Mouse (Mus musculus): ENCODE results near the gene Cavin4.

Cavin4 gene

DNA sequence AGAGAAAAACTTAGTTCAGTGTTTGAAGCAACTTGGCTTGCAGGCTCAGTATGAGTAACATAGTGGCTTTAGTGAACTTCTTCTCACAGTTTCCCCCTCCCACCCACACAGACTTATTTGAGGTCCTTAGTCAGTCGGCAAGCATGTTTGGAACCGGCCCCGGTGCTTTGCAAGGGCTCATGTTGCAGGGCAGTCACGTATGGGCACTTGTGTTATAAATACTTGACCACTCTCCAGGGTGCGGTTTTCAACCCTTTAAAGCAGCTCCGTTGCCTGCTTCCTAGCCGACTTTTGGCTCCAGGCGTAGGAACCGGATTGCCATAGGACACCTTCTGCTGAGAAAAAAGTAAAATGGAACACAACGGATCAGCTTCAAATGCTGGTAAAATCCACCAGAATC, at the start of gene Cavin4:
Cavin4 (plus strand) TSS at position 244 of the 400 bp plus-strand sequence.
- DNase-seq = no peak

DNA sequence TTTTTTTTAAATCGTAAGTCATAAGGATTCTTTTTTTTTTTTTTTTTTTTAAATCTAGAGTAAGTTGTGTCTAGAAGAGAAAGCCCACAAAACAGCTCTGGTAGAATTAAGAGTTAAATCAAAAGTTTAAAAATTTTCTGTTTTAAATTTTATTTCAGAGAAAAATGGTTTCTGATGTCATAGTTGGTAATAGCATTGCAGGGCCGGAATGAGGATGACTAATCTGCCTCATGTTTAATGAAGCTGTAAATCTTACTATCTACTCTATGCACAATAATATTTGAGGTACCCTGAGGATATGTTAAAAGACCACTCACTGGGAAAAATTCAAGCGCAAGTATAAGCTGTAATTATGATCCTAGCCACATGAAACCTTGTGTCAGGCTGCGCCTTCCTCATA, 47.8 kb upstream of the Cavin4 start:
- DNase-seq = no peak

DNA sequence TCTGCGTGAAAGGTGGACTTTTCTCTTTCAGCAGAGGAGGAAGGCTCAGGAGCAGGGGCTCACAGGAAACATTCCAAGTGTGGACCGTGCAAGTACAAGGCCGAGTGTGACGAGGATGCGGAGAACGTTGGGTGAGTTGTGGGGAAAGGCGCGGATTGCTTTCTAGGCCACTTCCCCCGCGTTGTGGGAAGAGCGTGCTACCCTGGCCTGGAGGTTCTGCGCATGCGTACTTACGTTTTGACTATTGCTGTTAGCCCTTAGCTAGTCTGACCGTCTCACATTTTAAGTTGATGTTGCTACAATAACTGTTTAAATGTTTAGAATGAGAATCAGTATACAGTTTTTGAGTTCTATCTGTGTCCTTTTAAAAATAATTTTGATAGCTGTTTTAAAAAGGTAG, 46.1 kb upstream of the Cavin4 start:
- no peak for DNase-seq

DNA sequence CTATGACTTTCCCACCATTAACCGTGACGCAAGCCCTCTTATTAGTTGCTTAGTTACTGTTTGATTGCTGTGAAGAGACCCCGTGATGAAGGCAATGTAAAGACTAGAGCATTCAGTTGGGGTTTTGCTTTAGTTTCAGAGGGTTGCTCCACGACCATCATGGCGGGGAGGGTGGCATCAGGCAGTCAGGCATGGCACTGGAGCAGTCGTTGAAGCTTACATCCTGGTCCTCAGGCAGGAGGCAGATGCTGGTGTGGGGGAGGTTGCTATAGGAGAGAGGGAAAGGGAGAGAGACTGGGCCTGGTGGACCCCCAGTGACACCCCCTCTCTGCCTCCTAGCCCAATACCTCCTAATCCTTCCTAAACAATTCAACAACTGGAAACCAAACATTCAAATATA, 43.2 kb upstream of the Cavin4 start:
- DNase-seq = no peak

DNA sequence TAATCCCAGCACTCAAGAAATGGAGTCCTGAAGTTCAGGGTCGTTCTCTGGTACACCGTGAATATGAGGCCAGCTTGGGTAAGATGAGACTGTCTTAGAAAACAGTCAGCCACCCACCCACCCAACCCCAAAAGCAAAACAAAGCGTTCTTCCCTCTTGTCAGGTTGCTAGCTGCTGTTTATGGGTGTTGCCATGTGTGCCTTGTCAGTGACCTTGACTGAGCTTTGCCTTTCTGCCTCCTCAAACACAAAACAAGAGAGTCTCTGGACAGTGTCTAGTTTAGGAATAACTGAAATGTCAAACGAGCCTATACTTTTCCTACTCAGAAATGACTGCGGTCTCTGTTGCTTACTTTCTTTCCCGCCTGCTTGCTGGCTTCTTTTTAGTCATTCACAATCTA, 41.1 kb upstream of the Cavin4 start:
- DNase-seq = no peak

DNA sequence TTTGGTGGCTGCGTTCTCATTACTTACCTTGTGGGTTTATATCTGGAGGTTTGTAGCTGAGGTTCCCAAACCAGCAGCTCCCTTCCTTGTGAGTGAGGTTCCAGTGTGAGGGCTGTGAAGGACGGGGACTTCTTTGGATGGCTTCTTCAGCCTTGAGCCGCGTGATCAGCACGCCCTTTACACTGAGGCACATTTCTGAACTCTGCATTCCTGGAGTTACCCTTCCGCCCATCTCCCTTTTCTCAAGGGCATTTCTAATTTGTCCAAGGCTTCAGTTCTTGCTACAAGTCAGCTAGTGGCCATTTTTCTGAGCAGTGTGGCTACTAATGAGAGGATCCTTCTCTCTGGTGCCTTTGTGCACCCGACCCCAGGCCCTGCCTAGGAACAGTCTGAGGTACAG, 40.4 kb upstream of the Cavin4 start:
- no peak for DNase-seq

DNA sequence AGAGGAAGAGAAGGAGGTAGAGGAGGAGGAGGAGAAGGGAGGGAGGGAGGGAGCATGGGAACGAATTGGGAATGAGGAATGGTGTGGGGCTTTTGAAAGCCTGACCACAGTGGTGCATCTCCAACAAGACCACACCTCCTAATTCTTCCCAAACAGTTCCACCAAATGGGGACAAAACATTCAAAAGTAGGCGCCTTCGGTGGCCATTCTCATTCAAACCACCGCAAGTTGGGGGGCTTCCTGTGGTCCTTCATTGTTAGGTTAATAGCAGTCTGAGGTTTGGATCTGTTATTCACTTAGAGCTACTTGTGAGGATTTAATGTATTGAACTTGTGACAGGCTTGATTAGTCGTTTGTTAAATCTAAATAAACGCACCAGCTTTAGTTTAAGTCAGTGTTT, 38.4 kb upstream of the Cavin4 start:
- no peak for DNase-seq

DNA sequence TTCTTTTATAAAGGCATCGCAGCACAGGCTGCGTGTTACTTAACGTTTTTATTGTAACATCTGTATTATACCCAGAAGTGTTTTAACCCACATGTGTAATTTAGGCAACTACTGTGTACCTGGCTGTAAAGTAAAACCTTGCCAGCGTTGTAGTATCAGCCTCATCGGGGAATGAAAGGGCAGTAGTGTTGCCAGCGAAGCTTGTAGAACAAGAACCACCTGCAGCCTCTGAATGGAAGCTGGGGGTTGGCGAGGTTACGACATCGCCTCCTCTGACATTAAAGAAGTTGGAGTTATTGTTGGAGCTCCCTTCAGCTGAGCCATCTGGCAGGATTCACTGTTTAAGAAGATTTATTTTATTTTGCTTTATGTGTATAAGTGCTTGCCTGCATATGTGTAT, 37.5 kb upstream of the Cavin4 start:
- DNase-seq = no peak

DNA sequence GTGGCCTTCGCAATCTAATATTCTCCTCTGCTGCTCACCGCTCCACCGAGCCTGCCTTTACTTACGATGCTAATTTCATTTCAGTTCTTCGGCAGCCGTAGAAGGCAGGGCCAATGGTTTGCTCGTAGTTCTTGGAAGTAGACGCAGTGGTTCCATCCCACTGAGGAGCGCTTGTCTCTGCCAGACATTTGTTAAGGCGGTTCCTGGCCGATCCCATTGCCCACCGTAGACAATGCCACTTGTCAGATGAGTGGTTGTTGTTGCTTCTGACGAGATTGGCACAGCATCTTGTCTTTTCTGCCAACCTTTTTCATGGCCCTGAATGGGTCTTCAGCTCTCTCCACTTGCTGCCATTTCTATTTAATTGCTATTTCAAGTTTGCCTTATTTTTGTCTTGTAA, 33.9 kb upstream of the Cavin4 start:
- no peak for DNase-seq

DNA sequence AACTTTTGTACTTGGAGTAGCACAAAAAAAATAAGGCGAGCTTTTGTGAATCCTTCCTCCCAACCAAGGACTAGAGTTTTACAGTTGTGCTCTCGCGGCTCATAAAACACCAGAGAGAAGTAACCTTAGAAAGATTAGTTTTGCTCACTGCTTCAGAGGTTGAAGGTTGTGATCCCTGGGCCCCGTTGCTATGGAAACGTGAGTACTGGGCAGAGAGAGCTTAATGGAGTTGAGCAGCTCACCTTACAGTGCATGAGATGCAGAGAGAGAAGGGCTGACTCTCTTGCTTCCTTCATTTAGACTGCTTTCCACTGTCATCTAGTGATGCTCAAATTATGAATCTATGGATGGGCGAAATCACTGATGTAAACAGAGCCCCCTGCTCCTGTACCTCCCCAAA, 29.8 kb upstream of the Cavin4 start:
- DNase-seq = no peak

DNA sequence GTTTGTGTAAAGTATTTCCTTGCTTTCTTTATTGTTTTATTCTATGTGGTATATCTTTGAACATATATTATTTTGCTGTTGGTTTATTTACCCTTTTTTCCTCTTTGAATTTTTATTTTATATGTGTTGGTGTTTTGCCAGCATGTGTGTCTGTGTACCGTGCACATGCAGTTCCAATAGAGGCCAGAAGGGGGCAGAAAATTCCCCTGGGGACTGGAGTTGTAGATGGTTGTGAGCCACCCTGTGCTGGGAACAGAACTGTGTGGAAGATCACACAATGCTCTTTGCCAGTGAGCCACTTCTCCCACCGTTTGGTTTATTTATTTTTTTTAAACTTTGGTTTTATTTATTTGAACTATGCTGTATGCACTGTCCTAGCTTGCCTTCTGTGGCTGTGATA, 29.3 kb upstream of the Cavin4 start:
- peak; percentile 6 for DNase-seq

DNA sequence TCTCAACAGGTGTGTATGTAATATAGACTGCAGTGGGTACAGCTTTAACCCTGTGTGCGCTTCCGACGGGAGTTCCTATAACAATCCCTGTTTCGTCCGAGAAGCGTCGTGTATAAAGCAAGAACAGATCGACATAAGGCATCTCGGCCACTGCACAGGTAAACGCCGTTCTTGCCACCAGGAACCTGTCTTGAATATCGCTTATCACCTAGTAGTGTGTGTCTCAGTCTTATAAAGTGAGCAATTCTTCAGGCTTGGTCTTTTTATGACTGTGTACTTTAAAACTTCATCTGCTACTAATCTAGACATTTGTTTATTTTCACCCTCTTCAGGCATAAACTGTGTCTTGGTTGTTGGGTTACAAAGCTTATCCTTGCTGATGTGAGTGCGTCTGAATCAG, 26.5 kb upstream of the Cavin4 start:
- DNase-seq = no peak

DNA sequence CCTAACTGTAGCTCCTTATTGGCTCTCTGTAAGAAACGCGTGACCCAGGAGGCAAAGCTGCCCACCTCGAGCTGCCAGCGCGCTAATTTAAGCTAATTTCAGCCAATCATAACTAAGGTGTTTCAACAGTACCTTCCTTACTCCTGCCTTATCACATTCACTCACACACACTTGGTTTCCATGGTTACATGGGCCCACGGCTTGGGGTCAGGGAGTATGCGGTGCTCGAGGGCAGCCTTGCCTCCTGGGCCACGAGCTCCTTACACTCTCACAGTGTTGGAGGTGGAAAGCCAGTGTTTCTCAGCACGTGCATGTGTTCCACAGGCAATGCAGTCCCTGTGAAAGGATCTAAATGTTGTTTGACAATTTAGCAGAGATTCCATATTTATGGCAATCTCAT, 25.2 kb upstream of the Cavin4 start:
- no peak for DNase-seq

DNA sequence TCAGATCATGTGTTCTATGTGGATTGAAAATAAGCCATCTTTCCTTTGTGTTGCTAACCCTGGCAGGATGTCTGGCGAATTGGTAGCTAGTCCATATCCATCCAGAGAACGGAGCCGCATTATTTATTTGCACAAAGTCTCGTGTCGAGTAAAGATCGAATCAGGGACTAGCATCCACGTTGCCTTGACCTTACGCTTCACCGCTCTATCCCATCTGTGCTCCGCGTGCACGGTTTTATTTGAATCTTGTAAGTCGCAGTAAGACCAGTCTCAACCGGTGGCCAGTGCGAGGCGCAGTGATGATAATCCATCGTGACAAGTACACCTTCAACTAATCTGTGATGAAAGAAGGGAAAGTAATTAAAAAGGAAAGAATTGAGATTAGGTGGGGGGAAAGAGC, 23.8 kb upstream of the Cavin4 start:
- DNase-seq = no peak

DNA sequence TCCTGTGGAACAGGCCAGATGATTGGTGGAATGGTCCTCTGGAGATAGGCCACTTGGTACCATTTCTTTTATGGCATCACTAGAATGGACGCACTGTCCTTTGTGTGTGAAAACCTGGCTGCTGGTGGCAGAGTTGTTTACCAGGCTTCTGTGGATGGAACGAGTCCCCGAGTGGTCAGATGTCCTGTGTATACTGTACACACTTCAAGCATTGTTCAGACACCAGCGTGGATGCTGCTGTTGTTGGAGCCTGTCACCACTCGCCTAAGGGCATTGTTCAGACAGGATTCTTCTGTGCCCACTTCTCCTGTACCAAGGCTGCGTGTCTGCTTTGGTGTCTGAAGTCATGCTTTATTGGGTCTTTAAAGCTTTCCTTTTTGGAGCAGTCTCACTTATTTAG, 19.5 kb upstream of the Cavin4 start:
- DNase-seq = no peak

DNA sequence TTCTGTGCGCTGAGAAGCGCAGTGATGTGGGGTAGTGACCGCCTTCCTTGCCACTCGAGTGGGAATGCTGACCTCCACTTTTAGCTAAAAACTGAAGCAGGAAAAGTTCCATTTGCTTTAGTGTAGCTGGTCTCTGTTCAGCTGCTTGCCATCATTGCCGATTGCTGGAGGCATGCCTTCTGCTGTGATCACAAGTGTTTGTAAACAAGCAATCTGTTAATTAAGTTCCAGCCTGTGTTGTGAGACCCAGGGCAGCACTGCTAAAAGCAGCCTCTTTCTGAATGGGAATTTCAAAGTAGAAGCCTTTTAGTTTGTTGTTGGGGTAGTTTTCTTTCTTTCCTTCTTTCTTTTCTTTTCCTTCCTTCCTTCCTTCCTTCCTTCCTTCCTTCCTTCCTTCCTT, 17.2 kb upstream of the Cavin4 start:
- no peak for DNase-seq

DNA sequence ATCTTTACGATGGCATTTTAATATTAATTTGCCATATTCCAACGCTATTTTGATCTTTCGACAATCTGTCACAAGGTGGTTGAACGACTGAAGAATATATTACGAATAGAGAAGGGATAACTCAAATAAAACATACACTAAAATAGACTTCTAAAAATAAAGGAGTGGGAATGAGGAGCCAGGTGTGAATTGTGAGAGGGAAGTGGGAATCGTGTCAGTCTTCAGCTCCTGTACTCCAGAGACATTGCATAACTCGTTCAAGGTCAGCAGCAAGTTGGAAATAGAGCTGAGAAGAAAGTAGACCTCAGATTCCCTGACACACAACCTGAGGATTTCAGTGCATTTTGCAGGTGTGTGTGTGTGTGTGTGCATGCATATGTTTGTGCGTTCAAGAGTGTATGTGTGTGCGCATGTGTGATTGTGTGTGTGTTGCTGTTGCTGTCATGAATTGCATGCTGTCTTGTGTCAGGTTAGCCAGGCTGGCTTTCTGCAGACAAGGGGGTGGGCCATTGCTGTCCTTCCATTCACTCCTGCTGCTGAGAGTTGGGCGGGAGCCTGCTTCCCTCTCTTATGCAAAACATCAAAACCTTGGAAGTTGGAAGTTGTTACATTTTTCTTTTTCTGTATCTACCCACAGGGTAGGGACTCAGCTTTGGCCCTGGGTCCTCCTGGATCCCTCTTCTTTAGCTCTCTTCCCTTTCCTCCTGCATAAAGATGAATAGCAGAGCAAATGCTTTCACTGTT, 12.5 kb upstream of the Cavin4 start:
- DNase-seq = no peak

DNA sequence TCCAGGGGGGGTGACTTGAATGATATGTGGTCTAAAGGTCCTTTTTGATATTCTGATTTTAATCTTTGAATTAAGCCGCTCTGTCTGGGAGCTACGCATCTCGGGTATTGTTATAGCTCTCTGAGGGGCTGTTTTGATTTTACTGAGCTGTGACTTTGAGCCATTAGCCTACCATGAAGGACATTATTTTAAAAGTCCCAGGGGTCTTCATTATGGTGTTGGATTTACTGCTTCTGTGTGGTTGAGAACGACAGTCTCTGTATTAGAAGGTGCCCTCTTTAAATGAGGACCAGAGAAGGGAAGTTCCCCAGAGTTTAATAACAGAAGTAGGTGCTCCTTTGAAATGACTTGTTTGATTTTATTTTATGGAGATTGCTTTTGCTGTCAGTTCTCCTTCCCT, 9.2 kb upstream of the Cavin4 start:
- DNase-seq = no peak

DNA sequence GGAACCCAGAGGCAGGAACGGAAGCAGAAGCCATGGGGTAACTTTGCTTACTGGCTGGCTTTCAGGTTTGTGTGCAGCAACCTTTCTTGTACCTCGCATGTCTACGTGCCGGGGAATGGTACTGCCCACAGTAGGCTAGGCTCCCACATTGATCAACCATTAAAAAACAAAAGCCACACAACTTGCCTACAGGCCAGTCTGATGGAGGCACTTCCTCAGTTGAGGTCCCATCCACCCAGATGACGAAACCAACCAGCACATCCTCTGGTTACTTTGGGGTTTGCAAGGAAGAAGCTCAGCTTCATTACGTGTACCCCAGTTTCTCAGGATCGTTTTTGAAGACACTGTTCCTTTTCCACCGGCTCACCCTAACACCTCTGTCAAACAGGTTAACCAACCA, 6.8 kb upstream of the Cavin4 start:
- no peak for DNase-seq

DNA sequence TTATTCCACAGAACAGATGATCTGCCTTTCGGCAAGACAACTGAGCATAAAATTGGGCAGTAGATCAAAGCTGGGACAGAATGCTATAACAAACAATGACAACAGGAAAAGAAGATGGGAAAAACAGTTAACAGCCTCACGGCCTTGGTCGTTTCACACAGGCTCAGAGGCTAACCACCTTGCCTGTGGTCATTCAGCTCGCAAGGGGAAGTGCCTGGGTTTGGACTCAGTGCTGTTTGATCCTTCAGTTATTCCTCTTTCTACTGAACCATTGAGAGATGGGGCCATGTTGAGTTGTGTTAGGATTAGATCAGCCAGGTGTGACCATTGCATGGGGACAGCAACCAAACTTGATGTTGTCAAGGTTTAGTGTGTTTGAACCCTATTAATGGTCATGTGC, 3.2 kb upstream of the Cavin4 start:
- DNase-seq = no peak

DNA sequence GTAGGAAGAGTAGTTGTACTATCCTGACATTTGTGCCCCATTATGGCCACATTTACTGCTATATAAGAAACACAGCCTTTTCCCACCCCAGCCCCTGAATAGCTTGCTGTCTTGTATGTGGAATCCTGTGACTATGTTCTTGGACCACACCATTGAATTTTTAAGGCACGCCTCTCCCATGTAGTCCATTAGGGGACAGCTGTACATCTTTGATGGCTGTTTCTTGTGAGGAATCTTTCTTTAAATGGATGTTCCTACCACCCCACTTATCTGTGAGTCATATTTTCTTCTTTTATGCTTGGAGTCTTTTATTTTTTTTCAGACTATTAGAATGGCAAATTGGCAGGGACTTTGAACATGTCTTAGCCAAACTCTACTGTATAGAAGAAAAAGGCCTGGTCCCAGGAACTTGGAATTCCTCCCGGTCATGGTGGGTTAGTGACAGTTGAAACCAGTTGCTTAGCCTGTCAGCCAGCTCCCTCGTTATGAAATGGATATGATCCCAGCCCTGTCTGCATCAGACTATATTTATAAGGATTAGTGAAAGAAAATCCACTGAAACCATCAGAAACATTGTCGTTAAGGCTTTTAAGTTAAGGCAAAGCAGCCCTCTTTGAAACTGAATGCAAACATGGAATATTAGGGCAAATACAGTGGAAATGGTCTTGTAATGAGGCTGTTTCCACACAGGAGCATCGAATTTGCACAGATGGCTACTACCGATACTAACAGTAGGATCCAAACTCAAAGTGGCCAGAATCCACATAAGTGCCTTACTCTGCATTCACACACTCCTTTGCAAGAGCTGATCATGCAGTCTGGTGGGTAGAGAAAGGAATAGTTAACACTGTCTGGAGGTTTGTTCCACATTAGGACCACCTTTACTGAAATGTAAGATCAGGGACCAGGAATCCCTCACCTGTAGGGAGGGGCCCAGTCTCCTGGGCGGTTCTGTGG, 2.4 kb upstream of the Cavin4 start:
- DNase-seq = no peak

DNA sequence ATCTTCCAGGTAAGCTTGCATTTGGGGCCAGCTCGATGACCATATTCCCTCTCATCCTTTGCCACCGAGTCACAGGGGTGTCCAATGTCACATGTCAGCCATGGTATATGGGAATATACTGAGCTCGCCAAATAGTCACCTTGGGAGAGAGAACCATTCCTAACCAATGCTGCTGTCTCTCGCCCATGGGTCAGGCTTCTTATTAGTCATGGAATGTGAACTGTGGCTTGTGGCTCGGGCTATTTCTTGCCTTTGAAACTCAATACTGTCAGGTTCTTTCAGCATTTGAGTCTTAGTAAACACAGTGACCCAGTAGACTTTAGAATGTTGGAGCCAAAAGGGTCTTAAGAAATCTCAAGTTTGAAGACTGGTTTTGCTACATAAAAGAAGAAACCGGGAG, 707 bp downstream of the Cavin4 start:
- DNase-seq = no peak

DNA sequence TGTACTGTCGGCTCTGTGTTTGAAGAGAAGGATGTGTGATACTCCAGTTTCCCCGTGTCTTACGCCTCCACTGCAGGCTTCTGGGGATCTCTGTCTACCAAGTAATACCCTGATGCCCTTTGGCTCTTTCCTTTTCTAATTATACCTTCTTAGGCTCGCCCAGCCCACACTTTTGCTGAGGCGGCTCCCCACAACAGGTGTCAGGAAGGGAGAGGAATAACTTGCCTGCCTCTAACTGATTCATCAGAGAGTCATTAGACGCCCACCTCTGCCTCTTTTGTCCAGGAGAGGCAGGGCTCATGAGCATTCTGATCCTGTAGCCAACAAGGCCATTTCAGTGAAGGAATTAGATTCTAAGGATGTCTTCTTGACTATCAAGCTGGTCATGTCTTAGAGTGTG, 4.0 kb downstream of the Cavin4 start:
- no peak for DNase-seq

DNA sequence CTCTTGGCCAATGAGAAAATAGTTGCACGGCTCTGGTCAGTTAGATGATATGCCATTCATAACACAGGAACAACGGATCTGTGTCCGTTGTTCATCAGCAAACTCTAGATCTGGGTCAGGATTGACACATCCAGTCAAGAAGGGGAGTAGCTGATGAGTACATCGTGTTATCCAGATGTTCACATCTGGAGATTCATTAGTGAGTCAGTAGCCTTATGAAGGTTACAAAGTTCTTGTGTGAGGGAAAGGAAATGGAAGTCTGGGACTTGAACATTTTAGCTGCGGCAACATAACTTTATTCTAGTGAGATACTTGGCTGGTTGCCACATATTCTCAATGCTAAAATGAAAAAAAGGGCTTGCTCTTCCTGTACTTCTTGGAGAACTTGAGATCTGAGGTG, 9.6 kb downstream of the Cavin4 start:
- no peak for DNase-seq

DNA sequence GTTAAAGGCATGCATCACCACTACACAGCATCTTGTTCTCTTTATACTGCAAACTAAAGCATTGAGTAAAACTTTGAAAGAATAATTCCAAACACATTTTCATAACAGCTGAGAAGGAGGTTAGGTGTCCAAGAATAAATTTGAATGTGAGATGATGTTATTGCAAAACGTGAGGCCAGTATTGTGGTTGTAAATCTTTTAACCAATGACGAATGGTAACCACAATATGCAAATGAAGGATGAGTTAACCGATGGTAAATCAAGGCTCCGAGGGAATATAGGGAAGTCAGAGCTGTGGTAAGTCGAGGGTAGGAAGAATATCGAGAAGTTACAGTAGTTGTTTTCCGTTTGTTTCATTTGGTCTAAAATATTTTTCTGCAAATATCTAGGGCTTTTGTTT, 11.1 kb downstream of the Cavin4 start:
- DNase-seq = no peak

All from kidney, adult 9 months (tissue).